In genomic region chr16:91969516-91970031, GRCm38 (mm10) we compare ENCODE assay signal across 10 mouse cellular contexts.
DNase-seq lines count a peak whose midpoint lies in the region; ATAC-seq and TF ChIP-seq lines count a peak whose summit lies in the region.
"Had no signal": no experiment of that assay in that cellular context is flagged by ENCODE, and none has a peak within 500 bp of the region (broad histone marks: within the 10 kb centered on the region; RNA-seq: fewer than 3 reads in every experiment).

No protein-coding gene starts in this region.

- no peaks in the 10 kb centered on the region for H3K9me3 ChIP-seq in forebrain, postnatal 0 days (ENCODE audit: low read length)
- no peaks in the 10 kb centered on the region for H3K9me3 ChIP-seq in forebrain, embryonic 16.5 days (ENCODE audit: control insufficient read depth, low read length)
- H3K9me3 ChIP-seq in kidney, embryonic 14.5 days (ENCODE audit: control insufficient read depth, low read length) = no peaks in the 10 kb centered on the region
- H3K9me3 ChIP-seq: limb, embryonic 13.5 days had no signal

- peak; percentile 27; the same call in 1 of the 2 replicates for ATAC-seq in forebrain, postnatal 0 days
- no peak for ATAC-seq in forebrain, embryonic 16.5 days
- peak; percentile 61; the same call in 1 of the 2 replicates for ATAC-seq in kidney, embryonic 14.5 days (ENCODE audit: low FRiP score, low TSS enrichment)

- no peak for DNase-seq in forebrain, postnatal 0 days
- DNase-seq in heart, adult 18-20 months = peak; percentile 15 to 29
- DNase-seq in lung, postnatal 25 days (ENCODE audit: low spot score) = peak; percentile 11
- no peak for DNase-seq in layer of hippocampus, postnatal 14 days (ENCODE audit: low spot score in 2 of 2)
- no peak for DNase-seq in urinary bladder, adult 2 months (ENCODE audit: low spot score)
- no peak for DNase-seq in ovary, postnatal 36 days (ENCODE audit: low spot score)

- H3K27me3 ChIP-seq in forebrain, postnatal 0 days (ENCODE audit: insufficient read depth, low read length) = no peaks in the 10 kb centered on the region
- no peaks in the 10 kb centered on the region for H3K27me3 ChIP-seq in forebrain, embryonic 16.5 days (replicated peaks; ENCODE audit: control insufficient read depth, insufficient read depth, low read length)
- no peaks in the 10 kb centered on the region for H3K27me3 ChIP-seq in kidney, embryonic 14.5 days (ENCODE audit: control insufficient read depth, insufficient read depth, low read length)
- H3K27me3 ChIP-seq: CH12.LX; limb, embryonic 13.5 days had no signal

- no peak overlapping the region for H3K4me3 ChIP-seq in forebrain, postnatal 0 days (ENCODE audit: low read depth, low read length)
- no peak overlapping the region for H3K4me3 ChIP-seq in forebrain, embryonic 16.5 days (replicated peaks; ENCODE audit: low read length)
- H3K4me3 ChIP-seq in kidney, embryonic 14.5 days (ENCODE audit: low read length) = no peak overlapping the region
- H3K4me3 ChIP-seq: limb, embryonic 13.5 days had no signal

- no peaks in the 10 kb centered on the region for H3K4me1 ChIP-seq in forebrain, postnatal 0 days (ENCODE audit: insufficient read depth)
- 0 out of 2 replicates have a peak, but pooled peaks cover 5% of the 10 kb centered on the region for H3K4me1 ChIP-seq in forebrain, embryonic 16.5 days (replicated peaks; ENCODE audit: control insufficient read depth, insufficient read depth, low read length)
- H3K4me1 ChIP-seq in kidney, embryonic 14.5 days (ENCODE audit: control insufficient read depth, insufficient read depth, low read length) = no peaks in the 10 kb centered on the region

- no peak overlapping the region for H3K27ac ChIP-seq in forebrain, postnatal 0 days (ENCODE audit: low read depth, low read length)
- no peak overlapping the region for H3K27ac ChIP-seq in forebrain, embryonic 16.5 days (ENCODE audit: low read length)
- peak overlapping the region; percentile 49; the same call in 1 of the 2 replicates for H3K27ac ChIP-seq in kidney, embryonic 14.5 days (ENCODE audit: low read depth, low read length)
- H3K27ac ChIP-seq: limb, embryonic 13.5 days had no signal

- no peaks in the 10 kb centered on the region for H3K36me3 ChIP-seq in forebrain, postnatal 0 days (ENCODE audit: insufficient read depth)
- H3K36me3 ChIP-seq in forebrain, embryonic 16.5 days (ENCODE audit: control insufficient read depth, insufficient read depth) = no peaks in the 10 kb centered on the region
- H3K36me3 ChIP-seq in kidney, embryonic 14.5 days (ENCODE audit: control insufficient read depth, insufficient read depth, low read length) = no peaks in the 10 kb centered on the region
- H3K36me3 ChIP-seq: limb, embryonic 13.5 days had no signal

- no peak overlapping the region for H3K4me2 ChIP-seq in forebrain, postnatal 0 days (ENCODE audit: low read depth)
- no peak overlapping the region for H3K4me2 ChIP-seq in forebrain, embryonic 16.5 days (ENCODE audit: low read length)
- no peak overlapping the region for H3K4me2 ChIP-seq in kidney, embryonic 14.5 days (replicated peaks; ENCODE audit: low read depth, low read length)
- H3K4me2 ChIP-seq: limb, embryonic 13.5 days had no signal

- no peak for TF ChIP-seq CTCF in forebrain, postnatal 0 days (IDR thresholded peaks at IDR 0.05; ENCODE audit: low read depth)

- 32% methylated on average over 10 of the region's 10 CpGs for WGBS in forebrain, postnatal 0 days
- WGBS in forebrain, embryonic 16.5 days = 35% methylated on average over 10 of the region's 10 CpGs
- WGBS in kidney, embryonic 14.5 days = 31% methylated on average over 10 of the region's 10 CpGs

- no peak overlapping the region for H3K9ac ChIP-seq in forebrain, postnatal 0 days
- H3K9ac ChIP-seq in forebrain, embryonic 16.5 days (replicated peaks; ENCODE audit: low read depth, low read length) = no peak overlapping the region
- no peak overlapping the region for H3K9ac ChIP-seq in kidney, embryonic 14.5 days (ENCODE audit: low read depth, low read length)
- H3K9ac ChIP-seq: limb, embryonic 13.5 days had no signal

Comparison
In these comparisons a context has a peak if more than half of its experiments do, and no peak if none do; other contexts are left out.
1. DNase-seq: peak in heart, adult 18-20 months (2 of 2) and lung, postnatal 25 days (single experiment); none in forebrain, postnatal 0 days (single experiment), layer of hippocampus, postnatal 14 days (0 of 2), urinary bladder, adult 2 months (single experiment) and ovary, postnatal 36 days (single experiment).